Mouse (Mus musculus) lung, postnatal 0 days (tissue): ENCODE results near the gene Emc4. TPM values are rescaled to one million over a fixed set of nuclear protein-coding genes. Genes with fewer than 3 reads are reported as not detected.

Source experiments
- ATAC-seq: fragments of 200-750 bp; cut with Nextera tagmentation; 2 replicates; pipeline ENCODE4 v1.8.0; 2017; ENCODE audit warnings: moderate library complexity
- DNase-seq: peaks from one replicate; pipeline ENCODE4 v3.0.0-alpha.2; 2016; ENCODE audit warnings: low spot score
- H3K27ac ChIP-seq: fragments of 300-500 bp; sonication (generic); 2 replicates; pipeline ENCODE4 v1.5.1; 2014; ENCODE audit warnings: antibody characterized with exemption, mild to moderate bottlenecking, low read length, mixed read lengths
- H3K27me3 ChIP-seq: fragments of 300-500 bp; sonication (generic); replicated peaks from 2 replicates; pipeline ENCODE4 v1.6.1; 2014; ENCODE audit warnings: low read length, mixed read lengths; ENCODE audit not compliant: insufficient read depth
- H3K36me3 ChIP-seq: fragments of 300-500 bp; sonication (generic); 2 replicates; pipeline ENCODE4 v1.6.1; 2014; ENCODE audit warnings: low read length, mixed read lengths; ENCODE audit not compliant: insufficient read depth
- H3K4me1 ChIP-seq: fragments of 300-500 bp; sonication (generic); 2 replicates; pipeline ENCODE4 v1.6.1; 2014; ENCODE audit warnings: antibody characterized with exemption, low read depth, low read length, mixed read lengths; ENCODE audit not compliant: insufficient read depth
- H3K4me2 ChIP-seq: fragments of 300-500 bp; sonication (generic); replicated peaks from 2 replicates; pipeline ENCODE4 v1.6.1; 2014; ENCODE audit warnings: low read depth, mild to moderate bottlenecking, low read length, moderate library complexity, mixed read lengths
- H3K4me3 ChIP-seq: fragments of 300-500 bp; sonication (generic); 2 replicates; pipeline ENCODE4 v1.5.1; 2014; ENCODE audit warnings: low read depth, low read length
- H3K9ac ChIP-seq: fragments of 300-500 bp; sonication (generic); replicated peaks from 2 replicates; pipeline ENCODE4 v1.6.1; 2014; ENCODE audit warnings: low read depth, mild to moderate bottlenecking
- H3K9me3 ChIP-seq: fragments of 300-500 bp; sonication (generic); 2 replicates; pipeline ENCODE4 v1.6.1; 2016; ENCODE audit warnings: low read length, mixed read lengths
- CTCF ChIP-seq: IDR thresholded peaks from 2 replicates; pipeline ENCODE4 v1.5.1; 2016; ENCODE audit warnings: antibody characterized with exemption, mild to moderate bottlenecking
- EP300 ChIP-seq: IDR thresholded peaks from 2 replicates; pipeline ENCODE4 v1.6.1; 2016; ENCODE audit warnings: antibody characterized with exemption, mild to moderate bottlenecking, control low read depth
- WGBS: fragments of 180-500 bp; shearing (Covaris S2); extraction: QIAGEN DNeasy Blood & Tissue Kit; methylation state at CpG from one replicate; pipeline ENCODE4 v1.1.7; 2014; 5-methylcytosine and 5-hydroxymethylcytosine counted together
- polyA plus RNA-seq: library from polyadenylated mRNA; unstranded; fragments of >200 nt; fragmentation: Nextera tagmentation; extraction: Ambion mirVana; gene quantifications from 2 replicates; pipeline ENCODE4 v1.2.1, GENCODE M21; 2015

Gene Emc4
- polyA plus RNA-seq, 1 experiment from 2014 or later = 138 TPM

DNA sequence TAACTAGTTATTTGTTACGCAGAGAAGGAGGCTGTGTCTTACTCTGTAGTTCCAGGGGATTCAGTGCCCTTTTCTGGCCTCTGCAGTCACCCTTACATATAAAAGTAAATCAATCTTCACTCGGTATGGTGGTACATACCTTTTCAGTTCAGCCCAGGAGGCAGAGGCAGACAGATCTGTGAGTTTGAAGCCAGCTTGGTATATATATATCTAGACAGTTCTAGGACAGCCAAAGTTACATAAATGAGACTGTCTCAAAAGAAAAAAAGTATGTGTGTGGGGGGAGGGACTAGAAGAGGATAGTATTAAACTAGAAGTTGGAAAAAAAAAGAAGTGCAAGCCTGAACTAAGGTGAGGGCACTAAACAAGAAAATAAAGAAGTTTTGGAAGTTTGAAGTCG, 19.6 kb downstream of the Emc4 start:
- Histone ChIP-seq H3K4me2 (no peak overlapping the region), H3K9me3 (no peaks in the 10 kb centered on the region), H3K27ac (no peak overlapping the region), H3K36me3 (peaks cover 35% of the 10 kb centered on the region), H3K9ac (no peak overlapping the region), H3K27me3 (no peaks in the 10 kb centered on the region), H3K4me1 (no peaks in the 10 kb centered on the region), H3K4me3 (no peak overlapping the region)
- WGBS = 94% methylated on average over 3 of the region's 3 CpGs
- ATAC-seq (no peak), DNase-seq (no peak)
- TF ChIP-seq CTCF = no peak
- no peak for TF ChIP-seq EP300

DNA sequence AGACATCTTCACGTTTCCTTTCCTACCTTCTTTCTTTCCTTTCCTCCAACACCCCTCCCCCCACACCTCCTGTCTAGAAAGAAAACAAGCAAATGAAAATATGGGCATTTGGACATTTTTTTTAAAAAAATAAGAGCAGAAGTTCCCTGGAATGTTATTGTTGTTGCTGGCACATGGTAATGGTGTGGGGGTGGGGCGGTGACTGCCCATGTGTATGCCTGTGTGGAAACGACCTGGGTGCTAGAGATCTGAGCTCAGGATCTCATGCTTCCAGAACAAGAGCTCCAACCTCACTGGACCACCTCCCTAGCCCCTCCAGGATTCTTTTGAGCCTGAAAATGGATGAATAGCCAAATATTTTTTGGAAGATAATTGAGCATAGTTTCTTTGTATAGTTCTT, 26.7 kb downstream of the Emc4 start:
- H3K27me3 ChIP-seq = no peaks in the 10 kb centered on the region
- ATAC-seq (no peak), DNase-seq (no peak)
- WGBS = 62% methylated on average over 3 of the region's 3 CpGs
- H3K4me3 ChIP-seq = no peak overlapping the region
- peaks cover 30% of the 10 kb centered on the region for H3K36me3 ChIP-seq
- H3K4me1 ChIP-seq = no peaks in the 10 kb centered on the region
- no peaks in the 10 kb centered on the region for H3K9me3 ChIP-seq
- no peak for TF ChIP-seq EP300
- no peak for TF ChIP-seq CTCF
- no peak overlapping the region for H3K4me2 ChIP-seq
- no peak overlapping the region for H3K27ac ChIP-seq
- no peak overlapping the region for H3K9ac ChIP-seq

DNA sequence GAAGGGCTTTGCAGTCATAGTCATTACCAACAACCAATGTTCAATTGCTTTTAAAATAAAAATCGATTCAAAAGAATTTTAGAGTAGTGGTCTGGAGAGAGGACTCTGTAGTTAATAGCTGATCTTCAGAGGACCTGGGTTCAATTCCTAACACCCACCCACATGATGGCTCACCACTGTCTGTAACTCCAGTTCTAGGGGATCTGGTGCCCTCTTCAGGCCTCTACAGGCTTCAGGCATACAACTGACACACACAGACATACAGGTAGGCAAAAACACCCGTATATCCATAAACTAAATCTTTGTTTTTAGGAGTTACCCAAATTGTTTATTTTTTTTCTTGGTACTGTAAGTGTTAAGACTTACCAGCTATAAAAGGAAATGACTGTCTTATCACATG, 28.1 kb downstream of the Emc4 start:
- H3K27ac ChIP-seq = no peak overlapping the region
- no peaks in the 10 kb centered on the region for H3K4me1 ChIP-seq
- no peak overlapping the region for H3K9ac ChIP-seq
- H3K4me3 ChIP-seq = no peak overlapping the region
- no peaks in the 10 kb centered on the region for H3K9me3 ChIP-seq
- H3K27me3 ChIP-seq = no peaks in the 10 kb centered on the region
- peaks cover 31% of the 10 kb centered on the region for H3K36me3 ChIP-seq
- TF ChIP-seq EP300 = no peak
- TF ChIP-seq CTCF = peak; percentile 53
- no peak for DNase-seq
- WGBS = 77% methylated on average over 2 of the region's 2 CpGs
- ATAC-seq = no peak
- no peak overlapping the region for H3K4me2 ChIP-seq

DNA sequence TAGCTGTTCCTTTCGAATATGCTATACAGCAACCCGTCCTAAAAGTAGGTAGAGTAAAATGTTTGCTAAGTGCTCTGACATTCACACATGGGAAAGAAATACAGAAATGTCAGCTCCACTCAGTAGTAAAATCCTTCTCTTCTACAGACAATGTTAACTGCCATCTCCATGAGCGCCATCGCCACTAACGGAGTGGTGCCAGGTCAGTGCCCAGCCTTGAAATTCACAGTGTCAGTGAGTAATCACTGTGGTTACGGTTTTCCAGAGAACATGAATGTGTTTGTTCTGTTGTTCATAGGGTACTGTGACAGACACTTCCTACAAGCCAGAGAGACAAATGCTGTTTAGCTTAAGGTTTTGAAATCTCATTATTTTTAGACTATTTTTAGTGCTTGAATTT, 30.6 kb downstream of the Emc4 start:
- DNase-seq (no peak), ATAC-seq (no peak)
- TF ChIP-seq EP300 (no peak), CTCF (no peak)
- Histone ChIP-seq H3K36me3 (peaks cover 26% of the 10 kb centered on the region), H3K4me2 (no peak overlapping the region), H3K27ac (no peak overlapping the region), H3K9ac (no peak overlapping the region), H3K27me3 (no peaks in the 10 kb centered on the region), H3K9me3 (no peaks in the 10 kb centered on the region), H3K4me1 (no peaks in the 10 kb centered on the region), H3K4me3 (no peak overlapping the region)
- WGBS = 92% methylated on average over 6 of the region's 6 CpGs

DNA sequence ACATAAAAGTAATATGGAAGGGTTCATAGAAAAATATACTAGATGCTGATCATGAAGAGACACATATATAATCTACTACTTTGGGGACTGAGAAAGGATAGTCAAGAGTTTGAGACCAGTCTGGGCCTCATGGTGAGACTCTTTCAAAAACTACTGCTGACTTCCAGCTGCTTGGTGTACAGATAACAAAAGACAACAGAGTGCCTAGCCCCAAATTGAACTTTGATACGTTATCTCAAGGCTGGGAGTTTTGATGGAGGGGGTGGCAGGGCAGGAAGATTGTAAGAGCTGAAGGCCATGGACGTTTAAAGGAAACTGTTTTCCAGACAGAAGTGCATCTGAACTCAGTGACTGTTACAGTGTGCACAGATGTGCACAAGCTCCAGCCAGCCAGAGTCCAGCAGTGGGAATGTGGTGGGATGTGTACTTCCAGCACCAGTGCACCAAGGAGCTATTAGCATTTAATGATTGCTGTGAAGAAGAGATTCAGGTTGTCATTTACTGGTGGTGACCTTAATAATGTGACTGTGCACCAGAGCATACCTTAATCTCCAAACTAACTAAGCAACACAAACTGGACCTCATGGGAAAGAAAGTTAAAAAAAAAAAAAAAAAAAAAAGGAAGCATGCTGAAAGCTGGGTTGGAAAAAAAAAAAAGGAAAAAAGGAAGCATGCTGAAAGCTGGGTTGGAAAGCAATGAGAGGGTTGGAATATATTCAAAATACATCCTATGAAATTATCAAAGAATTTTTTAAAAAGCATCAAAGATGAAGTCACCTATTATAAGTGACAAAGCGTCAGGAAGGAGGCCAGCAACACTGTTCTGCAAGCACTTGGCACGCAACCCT, 35.6 kb downstream of the Emc4 start:
- Histone ChIP-seq H3K36me3 (peaks cover 7% of the 10 kb centered on the region; the same call in 1 of the 2 replicates), H3K4me3 (no peak overlapping the region), H3K9ac (no peak overlapping the region), H3K4me2 (no peak overlapping the region), H3K9me3 (no peaks in the 10 kb centered on the region), H3K27me3 (no peaks in the 10 kb centered on the region), H3K27ac (no peak overlapping the region), H3K4me1 (no peaks in the 10 kb centered on the region)
- DNase-seq (peak; percentile 28), ATAC-seq (no peak)
- 44% methylated on average over 4 of the region's 4 CpGs for WGBS
- no peak for TF ChIP-seq CTCF
- no peak for TF ChIP-seq EP300

DNA sequence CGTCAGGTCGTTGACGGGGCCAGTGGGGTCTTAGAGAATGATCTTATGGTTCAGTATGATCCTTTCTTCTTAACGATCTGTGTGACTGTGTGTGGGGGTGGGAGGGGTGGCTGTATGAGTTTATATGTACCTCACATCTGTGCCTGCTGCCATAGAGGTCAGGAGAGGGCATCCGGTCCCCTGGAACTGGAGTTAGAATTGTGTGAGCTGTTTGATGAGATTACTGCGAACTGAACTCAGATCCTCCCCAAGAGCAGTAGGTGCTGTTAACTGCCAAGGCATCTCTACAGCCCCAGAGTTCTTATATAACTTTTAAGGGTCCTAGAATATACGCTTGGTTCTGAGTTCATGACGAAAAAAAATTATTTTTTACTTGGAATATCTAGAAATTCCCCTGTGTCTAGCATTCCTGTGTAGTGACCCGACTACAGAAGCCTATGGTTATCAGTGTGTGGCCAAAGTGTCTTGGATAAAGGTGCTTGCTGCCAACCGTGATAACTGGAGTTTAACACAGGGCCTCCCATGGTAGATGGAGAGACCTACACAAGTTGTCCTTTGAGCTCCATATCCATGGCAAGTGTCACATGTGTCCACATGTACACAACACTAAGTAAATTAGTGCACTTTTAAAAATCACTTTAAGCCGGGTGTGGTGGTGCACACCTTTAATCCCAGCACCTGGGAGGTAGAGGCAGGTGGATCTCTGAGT, 39.6 kb downstream of the Emc4 start:
- no peaks in the 10 kb centered on the region for H3K4me1 ChIP-seq
- no peaks in the 10 kb centered on the region for H3K36me3 ChIP-seq
- H3K4me2 ChIP-seq = no peak overlapping the region
- no peaks in the 10 kb centered on the region for H3K27me3 ChIP-seq
- DNase-seq (no peak), ATAC-seq (no peak)
- no peak for TF ChIP-seq CTCF
- TF ChIP-seq EP300 = no peak
- no peak overlapping the region for H3K9ac ChIP-seq
- no peak overlapping the region for H3K27ac ChIP-seq
- no peak overlapping the region for H3K4me3 ChIP-seq
- WGBS = 86% methylated on average over 11 of the region's 11 CpGs
- H3K9me3 ChIP-seq = no peaks in the 10 kb centered on the region
